Mouse (Mus musculus) G1E (cell line): Measurements from ENCODE around the gene Ssh1.

ENCODE experiments used
- CTCF ChIP-seq: IDR thresholded peaks from 2 replicates; pipeline ENCODE4 v1.5.1; 2012; ENCODE audit warnings: low read depth, low read length, inconsistent platforms, mixed read lengths
- GATA1 ChIP-seq: IDR thresholded peaks from 2 replicates; pipeline ENCODE4 v1.6.1; 2012; ENCODE audit warnings: borderline replicate concordance, low read length, inconsistent platforms, mixed read lengths

DNA sequence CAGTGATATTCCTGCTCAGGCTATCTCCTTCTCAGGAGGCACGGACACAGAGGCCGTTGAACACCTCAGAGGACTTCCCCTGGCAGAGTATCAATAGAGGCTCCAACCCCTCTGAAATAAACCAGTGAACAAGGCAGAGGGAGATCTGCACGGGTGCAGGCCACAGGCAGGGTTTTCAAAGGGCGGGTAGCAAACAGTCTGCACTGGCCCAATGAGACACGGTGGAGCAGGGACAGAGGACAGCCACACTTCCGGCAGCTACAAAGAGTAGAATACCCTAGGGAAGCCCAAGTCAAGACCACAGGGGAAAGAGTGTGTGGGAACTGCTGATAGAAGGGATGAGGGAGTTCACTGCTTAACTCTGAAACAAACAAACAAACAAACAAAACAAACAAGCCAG is 10.2 kb downstream of the Ssh1 start:
- TF ChIP-seq CTCF = no peak
- no peak for TF ChIP-seq GATA1
